Mouse (Mus musculus) bone marrow macrophage, adult 2 months (primary cell): ENCODE results near the gene Exd2.

Source experiments
- CTCF ChIP-seq: IDR thresholded peaks from 2 replicates; pipeline ENCODE4 v1.5.1; 2012; ENCODE audit warnings: low read depth, mild to moderate bottlenecking, low read length, moderate library complexity
- POLR2A ChIP-seq: IDR thresholded peaks from 2 replicates; pipeline ENCODE4 v1.6.1; 2012; ENCODE audit warnings: mild to moderate bottlenecking, low read depth, low read length, borderline replicate concordance

GRCm38 (mm10) chr12:80522006-80522405, 59.1 kb downstream of the Exd2 start:
- TF ChIP-seq CTCF (no peak), POLR2A (no peak)
